In the genomic region with DNA sequence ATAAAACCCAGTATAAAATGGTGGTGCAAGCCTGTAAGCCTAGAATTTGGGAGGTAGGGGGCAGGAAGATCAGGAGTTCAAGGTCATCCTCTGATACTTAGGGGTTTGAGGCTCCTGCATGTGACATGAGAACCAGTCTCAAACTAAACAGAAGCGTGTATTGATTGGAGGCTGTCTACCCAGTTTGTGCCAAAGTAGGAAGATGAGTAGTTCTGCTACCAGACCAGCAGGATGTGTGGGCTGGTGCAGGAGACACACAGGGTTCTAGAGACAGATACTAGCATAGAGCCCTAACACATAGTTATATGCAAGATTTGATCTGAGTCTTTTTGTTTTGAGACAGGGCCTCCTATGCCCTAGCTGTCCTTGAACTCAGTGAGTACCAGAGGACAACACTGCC, we compare ENCODE assay signal across 20 mouse cellular contexts.
"Had no signal": no experiment of that assay in that cellular context is flagged by ENCODE, and none has a peak within 500 bp of the region (broad histone marks: within the 10 kb centered on the region; RNA-seq: fewer than 3 reads in every experiment).

No protein-coding gene starts in this region.

- DNase-seq: kidney, adult 11 months; kidney, adult 9 months; kidney, postnatal 25 days; liver; liver, postnatal 0 days; lung, embryonic 14.5 days; retina, postnatal 1 day; right cerebral cortex, postnatal 25 days; spleen, adult 18-20 months; thymus, postnatal 25 days had no signal

- H3K27ac ChIP-seq: limb, embryonic 10.5 days; limb, embryonic 13.5 days; liver, embryonic 14.5 days; macrophage; midbrain, embryonic 12.5 days; midbrain, embryonic 15.5 days; neural tube, embryonic 12.5 days; neural tube, embryonic 15.5 days; stomach, embryonic 15.5 days had no signal

- H3K4me3 ChIP-seq: limb, embryonic 10.5 days; limb, embryonic 13.5 days; midbrain, embryonic 12.5 days; midbrain, embryonic 15.5 days; neural tube, embryonic 12.5 days; neural tube, embryonic 15.5 days; stomach, embryonic 15.5 days had no signal

- H3K4me2 ChIP-seq: limb, embryonic 13.5 days; lung, embryonic 14.5 days; midbrain, embryonic 12.5 days; midbrain, embryonic 15.5 days; neural tube, embryonic 12.5 days; neural tube, embryonic 15.5 days; stomach, embryonic 15.5 days had no signal

- H3K4me1 ChIP-seq: midbrain, embryonic 15.5 days; neural tube, embryonic 12.5 days; neural tube, embryonic 15.5 days had no signal

- H3K9me3 ChIP-seq: limb, embryonic 10.5 days; limb, embryonic 13.5 days; midbrain, embryonic 12.5 days; midbrain, embryonic 15.5 days; neural tube, embryonic 12.5 days; neural tube, embryonic 15.5 days; stomach, embryonic 15.5 days had no signal

- H3K36me3 ChIP-seq: limb, embryonic 10.5 days; limb, embryonic 13.5 days; midbrain, embryonic 12.5 days; midbrain, embryonic 15.5 days; neural tube, embryonic 12.5 days; neural tube, embryonic 15.5 days; stomach, embryonic 15.5 days had no signal

- H3K27me3 ChIP-seq: limb, embryonic 13.5 days; midbrain, embryonic 12.5 days; midbrain, embryonic 15.5 days; neural tube, embryonic 12.5 days; neural tube, embryonic 15.5 days; stomach, embryonic 15.5 days had no signal

- H3K9ac ChIP-seq: limb, embryonic 13.5 days; liver, embryonic 14.5 days; liver, postnatal 0 days; lung, embryonic 14.5 days; midbrain, embryonic 12.5 days; midbrain, embryonic 15.5 days; neural tube, embryonic 12.5 days; neural tube, embryonic 15.5 days; stomach, embryonic 15.5 days had no signal

- ATAC-seq: liver, postnatal 0 days; lung, postnatal 0 days; midbrain, embryonic 15.5 days had no signal
